Mouse (Mus musculus) C2C12 (cell line): Measurements from ENCODE around the gene Tmem107.

ENCODE experiments used
- CTCF ChIP-seq: IDR thresholded peaks from one replicate; pipeline ENCODE4 v1.5.1; 2011; ENCODE audit not compliant: control insufficient read depth, insufficient read depth, insufficient read length
- MYOD1 ChIP-seq: IDR thresholded peaks from one replicate; pipeline ENCODE4 v1.6.1; 2011; ENCODE audit warnings: low read depth; ENCODE audit not compliant: control insufficient read depth, insufficient read length

DNA sequence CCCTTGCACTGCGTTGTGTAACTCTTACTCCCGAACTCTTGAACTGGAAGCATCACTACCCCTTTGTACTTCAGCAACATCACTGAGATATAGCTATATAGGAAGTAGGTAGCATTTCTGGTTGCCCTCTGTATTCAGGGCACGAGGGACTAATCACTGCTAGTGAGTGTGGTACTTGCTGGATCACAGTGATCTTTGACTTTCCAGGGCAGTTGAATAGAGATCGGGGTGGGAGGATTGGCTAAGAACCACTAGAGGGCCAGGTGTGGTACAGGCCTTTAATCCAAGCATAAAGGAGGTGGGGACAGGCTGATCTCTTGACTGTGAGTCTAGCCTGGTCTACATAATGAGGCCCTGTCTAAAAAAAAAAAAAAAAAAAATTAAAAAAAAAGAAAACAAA lies 22.3 kb downstream of the Tmem107 start:
- TF ChIP-seq MYOD1 (no peak), CTCF (no peak)
